Mouse (Mus musculus) cerebellum, adult (tissue): ENCODE data around the gene Pde10a.
A peak's percentile ranks its signal among the peaks of the same experiment; 100 is the strongest.
"Not testable (repeated sequence)": the region's sequence is repeated elsewhere in the genome, so short reads cannot be mapped to it uniquely, and the experiment has no call there.

Experiments
- ATAC-seq: cut with Nextera tagmentation; 2 replicates; pipeline ENCODE4 v1.9.2; 2017; ENCODE audit warnings: mild to moderate bottlenecking, moderate library complexity, mixed read lengths; ENCODE audit not compliant: insufficient number of reproducible peaks, low FRiP score, low TSS enrichment

Pde10a gene

DNA sequence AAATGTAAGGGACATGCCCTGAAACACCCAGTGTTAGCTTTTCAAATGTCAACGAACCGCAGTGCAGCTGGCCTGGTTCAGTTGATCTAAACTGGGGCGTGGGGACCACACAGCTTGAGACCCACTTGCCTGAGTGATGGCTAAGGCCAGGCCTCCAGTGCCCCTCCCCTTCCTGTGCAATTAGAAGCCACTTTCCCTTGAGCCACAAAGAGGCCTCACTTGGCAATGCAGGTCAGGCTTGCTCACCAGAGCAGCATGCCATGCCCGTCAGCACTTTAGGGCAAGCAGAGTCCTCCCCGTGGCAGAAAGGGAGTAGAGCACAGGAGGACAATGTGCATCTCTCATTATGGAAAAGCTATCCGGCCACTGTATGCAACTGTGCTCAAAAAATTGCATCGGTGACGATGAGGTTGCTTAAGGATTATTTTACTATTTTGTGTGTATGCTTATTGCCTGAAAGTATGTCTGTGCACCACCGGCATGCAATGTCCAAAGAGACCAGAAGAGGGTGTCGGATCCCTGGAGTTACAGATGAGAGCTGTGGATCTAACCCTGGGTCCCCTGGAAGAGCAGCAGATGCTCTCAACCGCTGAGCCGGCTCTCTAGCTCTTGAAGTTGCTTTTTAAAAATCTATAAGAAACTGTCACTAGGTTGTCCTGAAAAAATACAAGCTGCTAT is 114.7 kb downstream of the Pde10a start:
- ATAC-seq: no peak

DNA sequence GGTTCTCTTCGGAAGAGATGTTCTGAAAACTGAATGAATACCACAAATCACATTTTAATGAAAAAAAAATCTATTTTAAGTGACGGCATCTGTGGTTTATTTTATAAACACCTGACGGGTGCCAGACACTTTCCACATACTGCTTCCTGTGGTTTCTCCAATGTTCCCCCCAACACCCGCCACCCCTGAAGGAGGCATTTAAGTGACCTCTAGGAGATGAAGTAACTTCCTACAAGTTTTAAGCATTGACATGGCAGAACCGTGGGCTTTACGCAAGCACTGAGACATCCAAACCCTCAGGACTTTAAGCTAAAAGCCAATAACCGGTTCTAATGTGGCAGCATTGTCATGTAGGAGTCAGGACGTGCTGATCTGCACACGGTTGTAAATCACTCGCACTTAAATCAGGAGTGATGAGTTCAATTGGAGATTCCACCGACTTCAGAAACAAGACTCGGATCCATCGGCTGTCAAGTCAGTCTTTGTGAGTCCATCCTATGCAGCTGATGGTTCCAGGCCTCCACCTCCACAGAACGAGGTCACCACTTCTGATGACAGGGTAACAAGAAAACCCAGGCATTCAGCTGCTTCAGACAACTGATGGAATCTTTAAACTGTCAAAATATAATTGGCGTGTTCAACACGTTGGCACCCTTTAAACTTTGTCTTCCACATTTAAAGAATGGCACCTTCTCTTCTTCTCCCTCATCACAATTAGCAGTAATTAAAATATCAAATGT is 115.7 kb downstream of the Pde10a start:
- ATAC-seq: no peak

DNA sequence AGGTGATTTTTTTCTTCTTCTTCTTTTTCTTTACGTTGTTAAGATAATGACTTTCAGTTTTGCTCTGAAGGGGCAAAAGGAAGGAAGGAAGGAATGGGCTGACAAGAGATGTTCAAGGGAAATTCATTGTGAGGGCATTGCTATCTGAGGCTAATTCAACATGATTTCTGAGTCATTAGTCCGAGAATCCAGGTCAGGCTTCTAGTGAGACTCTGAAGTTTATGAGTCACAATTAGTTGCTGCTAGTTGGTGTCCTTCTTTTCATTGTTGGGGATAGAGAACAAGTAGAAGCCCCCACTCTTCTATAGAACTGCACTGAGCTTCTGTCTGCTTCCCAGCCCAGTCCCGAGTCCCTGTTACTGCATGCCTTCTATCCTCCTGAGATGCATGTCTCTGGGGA is 116.3 kb downstream of the Pde10a start:
- ATAC-seq: no peak

DNA sequence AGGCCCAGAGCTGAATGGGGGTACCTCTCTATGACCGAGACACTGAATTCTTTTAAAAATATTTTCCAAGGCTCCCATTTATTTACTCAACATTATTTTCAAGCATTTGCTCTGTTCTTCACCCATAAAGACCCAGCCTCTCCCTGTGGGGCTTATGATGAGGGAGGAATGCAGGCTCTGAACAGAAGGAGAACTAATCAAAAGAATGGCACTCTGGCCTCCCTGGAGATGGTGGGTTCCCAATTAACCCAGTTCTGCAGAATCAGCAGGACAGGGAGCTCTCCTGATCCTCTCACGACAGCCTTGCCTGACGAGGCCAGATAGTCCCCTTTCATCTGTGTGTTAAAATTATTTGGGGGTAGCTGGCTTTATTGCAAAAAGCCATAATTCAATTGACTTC is 117.2 kb downstream of the Pde10a start:
- ATAC-seq: no peak

DNA sequence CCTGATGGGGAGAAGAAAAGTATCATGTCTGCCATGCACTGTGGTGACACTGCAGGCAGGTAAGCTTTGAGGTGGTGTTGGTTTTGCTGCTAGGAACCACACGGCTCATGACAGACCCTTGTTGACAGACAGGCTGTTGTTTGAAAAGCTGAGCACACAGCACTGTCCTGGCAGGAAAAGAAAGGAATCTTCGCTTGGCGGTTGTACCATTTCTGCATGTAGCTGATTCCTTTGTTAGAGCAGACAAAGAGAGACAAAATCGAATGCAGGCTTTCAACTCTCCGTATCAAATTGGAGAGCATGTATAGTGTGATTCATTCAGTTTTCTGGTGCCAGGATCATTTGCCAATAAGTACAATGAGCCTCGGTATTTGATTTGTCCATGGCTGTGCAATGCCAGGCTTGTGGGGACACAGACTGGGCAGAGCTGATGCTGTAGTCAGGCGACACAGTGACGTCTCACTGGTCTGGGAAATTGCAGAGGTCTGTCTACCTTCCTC is 122.2 kb downstream of the Pde10a start:
- no peak for ATAC-seq

DNA sequence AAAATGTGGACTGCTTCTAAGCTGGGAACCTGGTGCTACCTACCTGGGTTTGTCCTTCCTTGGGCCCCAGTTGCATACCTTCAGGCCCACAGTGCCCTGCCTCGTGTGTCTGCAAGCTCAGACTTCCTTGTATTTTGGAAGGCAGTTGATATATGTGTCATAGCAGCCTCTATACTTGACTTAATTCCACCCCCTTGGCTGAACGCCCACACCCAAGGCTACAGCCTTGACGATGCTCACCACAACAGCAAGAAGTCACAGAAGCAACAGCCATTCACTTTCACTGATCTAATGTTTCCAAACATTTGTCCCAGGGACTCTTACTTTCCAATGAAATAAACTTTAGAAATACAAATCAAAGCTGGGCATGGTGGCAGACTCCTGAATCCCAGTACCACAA is 123.1 kb downstream of the Pde10a start:
- no peak for ATAC-seq

DNA sequence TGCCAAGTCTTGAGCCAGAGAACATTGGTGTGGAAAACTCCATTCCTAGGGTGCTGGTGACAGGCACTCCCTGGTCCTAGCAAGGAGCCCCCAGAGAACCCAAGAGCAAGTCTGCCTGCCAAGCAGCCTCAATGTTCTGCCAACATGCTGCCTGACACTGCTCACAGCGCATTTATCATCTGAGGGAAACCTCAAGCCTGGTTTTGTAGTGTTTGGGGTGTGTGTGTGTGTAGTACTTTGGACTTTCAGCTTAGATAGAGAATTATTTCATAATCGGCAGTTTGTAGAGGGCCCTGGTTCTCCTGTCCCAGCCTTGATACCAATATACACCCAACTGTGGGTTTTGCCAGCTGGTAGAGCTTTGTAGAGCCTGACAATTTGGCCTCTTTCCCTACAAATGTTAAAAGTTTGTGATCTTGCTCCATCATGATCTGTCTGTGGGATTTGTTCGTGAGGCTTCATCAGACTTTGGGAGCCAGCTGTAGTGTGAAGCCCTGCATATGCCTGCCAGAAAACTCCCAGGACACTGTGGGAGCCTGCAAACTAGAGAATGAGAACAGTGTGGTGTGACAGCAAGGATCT is 127.6 kb downstream of the Pde10a start:
- peak; percentile 31; the same call in 1 of the 2 replicates for ATAC-seq

DNA sequence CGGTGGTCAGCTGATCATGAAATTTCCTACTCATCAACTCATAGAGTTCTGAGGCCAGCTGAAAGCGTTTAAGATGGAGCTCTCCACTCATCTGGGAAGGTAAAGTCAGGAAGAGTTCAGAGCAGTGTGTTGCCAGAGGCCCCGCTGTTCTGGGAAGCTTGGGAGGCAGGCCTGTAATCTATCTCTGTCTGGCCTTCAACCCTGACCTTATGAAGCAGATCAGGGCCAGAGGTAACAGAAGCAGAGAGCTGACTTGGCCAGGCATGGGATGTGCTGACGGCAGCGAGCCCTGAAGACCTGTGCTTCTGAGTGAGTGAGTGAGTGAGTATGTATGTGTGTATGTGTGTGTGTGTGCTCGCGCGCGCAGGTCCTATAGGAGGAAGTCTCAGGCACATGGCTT is 132.5 kb downstream of the Pde10a start:
- ATAC-seq: no peak

DNA sequence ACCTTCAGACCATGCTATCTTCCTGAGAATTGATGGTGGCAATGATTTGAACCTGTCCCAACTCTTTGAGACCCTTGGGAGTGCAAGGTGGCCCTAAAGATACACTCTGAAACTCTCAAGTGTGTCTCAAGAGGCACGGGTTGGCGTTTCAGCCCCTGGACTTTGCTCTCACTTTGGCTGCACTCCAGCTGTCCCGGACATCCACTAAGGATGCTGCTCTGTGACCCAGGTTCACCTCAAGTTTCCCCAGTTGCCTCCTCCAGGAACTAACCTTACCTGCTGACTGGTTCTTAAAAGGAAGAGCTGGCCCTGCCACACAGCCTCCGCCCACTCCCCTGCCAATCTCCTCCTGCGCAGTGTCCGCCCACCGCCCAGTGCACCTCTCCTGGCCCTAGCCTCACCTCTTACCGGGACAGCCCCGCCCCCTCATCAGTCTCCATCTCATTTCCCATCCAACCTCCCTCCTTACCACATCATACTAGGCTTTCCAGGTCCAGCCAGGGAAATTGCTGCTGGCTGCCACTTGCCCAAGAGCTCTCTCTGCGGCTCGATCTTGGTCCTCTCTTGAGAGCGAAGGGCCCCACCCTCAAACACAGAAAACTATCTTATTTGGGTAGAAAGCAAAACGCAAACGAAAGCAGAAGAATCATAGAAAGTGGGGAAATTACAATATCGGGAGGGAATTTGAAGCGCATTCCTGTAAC is 133.7 kb downstream of the Pde10a start:
- ATAC-seq: no peak

DNA sequence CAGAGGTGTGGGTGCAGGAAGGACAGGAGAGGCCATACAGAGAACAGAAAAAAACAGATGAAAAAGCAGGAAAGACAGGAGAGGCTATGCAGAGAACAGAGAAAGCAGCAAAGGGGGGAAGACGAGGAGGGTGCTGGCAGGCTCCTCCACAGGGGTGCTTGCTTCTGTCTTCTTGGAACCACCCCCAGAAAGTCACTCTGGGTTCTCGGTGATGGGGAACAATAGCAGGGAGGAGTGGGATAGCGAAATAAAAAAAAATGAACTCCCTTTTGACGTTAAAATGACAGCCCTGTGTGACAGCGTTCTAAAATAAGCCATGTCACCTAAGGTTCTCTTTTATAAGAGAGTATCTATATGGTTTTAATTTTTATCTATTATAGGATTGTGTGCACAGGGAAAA is 141.7 kb downstream of the Pde10a start:
- ATAC-seq: no peak

DNA sequence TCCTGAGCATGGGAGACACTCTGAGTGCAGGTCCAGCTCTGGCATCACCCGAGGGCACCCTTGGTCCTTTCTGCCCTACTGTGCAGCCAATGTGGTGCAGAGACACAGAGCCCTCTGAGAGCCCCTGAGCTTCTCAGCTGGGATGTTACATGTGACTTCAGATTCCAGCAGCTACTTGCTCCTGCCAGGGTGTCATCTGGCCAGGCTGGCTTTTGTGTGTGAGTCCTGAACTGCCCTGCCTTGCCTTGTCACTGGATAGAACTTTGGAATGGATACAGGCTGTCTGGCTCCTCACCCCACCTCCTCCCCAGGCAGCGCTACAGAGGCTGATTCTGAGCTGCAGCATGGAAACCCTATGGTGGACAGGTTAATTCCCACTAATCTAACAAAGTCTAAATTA is 149.5 kb downstream of the Pde10a start:
- ATAC-seq: no peak

DNA sequence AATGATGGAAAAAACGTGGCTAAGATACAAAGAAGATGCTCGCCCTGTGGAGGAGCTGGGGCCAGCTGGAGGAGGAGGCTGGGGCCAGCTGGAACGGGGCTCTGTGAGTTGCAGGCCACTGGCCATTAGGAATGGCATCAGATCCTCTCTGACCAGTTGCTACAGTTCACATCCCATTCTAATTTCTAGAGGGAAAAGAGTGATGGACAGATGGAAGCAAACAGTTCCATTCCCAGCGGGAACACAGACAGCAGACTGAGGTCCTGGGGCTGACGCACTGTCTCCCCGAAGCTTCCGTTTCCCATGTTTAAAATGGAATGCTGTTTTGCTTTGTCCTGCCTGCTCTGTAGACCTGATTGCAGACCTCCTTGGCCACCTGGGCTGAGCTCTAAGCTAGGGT is 161.2 kb downstream of the Pde10a start:
- ATAC-seq: peak; percentile 58; the same call in 1 of the 2 replicates

DNA sequence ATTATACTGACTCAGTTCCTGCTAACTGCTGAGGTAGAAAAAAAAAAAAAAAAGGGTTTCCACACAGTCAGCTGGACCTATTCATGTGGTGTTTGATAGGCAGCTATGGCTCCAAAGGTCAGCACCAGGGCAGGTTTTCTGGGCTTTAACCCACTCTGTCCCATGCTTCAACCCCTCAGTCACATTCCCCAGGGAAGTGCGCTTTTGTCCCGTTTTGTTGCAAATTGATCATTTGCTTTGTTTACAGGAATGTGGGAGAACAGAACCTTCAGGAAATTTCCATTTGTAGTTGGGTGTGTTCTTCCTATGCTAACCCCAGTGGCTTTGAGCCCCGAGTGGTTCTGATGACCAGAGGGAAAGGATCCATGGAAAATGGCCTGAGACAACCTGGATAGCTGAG is 162.9 kb downstream of the Pde10a start:
- no peak for ATAC-seq

DNA sequence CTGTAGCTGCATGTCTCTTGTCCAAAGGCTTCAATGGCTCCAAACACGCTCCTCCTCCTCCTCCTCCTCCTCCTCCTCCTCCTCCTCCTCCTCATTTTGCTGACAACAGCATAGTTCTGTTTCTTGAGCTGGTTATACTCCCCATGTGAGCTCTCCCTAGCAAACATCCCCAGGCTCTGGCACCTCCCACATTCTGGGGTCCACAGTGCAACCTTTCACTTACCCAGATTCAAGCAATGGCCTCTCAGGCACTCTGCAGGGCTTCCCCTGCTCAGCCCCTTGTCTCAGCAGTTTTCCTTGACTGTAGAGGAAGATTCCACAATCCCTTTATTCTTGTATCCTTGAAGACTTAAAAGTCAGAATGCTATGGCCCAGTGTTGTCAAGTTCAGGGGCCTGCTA is 173.1 kb downstream of the Pde10a start:
- no peak for ATAC-seq

DNA sequence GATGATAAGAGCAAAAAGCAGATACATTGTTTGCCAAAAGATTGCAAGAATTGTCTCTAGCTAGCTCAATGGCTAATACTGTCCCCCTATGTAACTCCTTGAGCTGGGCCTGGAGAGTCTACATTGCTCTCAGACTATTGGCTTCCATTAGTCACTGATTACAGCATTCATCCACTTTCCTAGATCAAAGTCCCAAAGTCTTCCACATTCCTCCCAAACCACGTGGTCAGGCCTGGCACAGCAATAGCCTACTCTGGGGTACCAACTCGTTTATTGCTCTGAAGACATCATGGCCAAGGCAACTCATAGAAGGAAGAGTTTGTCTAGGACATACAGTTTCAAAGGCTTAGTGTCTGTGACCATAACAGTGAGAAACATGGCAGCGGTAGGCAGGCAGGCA is 173.6 kb downstream of the Pde10a start:
- ATAC-seq: no peak

DNA sequence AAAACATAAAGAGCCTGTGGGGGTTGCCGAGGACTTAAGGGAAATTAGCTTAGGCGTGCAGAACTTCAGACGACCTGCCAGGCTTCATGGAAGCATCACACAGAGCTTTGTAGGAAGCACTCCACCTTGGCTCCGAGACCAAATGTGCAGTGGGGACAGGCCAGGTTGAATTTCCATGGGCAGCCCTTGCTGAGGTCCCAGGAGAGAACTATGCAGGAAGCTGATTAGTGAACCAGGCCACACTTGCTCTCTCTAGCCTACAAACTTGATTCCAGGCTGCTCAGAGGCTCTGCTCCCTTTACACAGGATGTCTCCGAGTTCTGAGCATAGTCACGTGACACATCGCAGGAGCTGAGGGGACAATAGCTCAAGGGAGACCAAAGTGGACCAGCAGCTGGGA is 175.9 kb downstream of the Pde10a start:
- no peak for ATAC-seq

DNA sequence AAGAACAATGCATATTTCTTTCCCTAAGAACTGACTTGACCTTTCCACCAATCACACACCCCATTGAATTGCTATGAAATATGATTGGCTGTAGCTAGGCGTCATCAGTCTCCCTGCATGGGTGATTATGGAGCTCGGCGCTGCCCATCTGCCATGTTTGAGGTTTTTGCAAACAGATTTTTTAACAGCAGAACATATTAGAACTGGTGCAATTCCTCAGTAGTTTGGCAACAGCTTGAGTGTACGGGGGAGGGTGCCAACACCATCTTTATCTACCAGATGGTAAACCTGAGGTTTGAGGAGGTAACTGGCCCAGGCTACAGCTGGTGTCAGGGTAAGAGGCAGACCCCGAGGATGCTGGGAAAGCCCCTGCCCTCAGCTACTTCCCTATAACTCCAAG is 177.3 kb downstream of the Pde10a start:
- ATAC-seq: peak; percentile 75

DNA sequence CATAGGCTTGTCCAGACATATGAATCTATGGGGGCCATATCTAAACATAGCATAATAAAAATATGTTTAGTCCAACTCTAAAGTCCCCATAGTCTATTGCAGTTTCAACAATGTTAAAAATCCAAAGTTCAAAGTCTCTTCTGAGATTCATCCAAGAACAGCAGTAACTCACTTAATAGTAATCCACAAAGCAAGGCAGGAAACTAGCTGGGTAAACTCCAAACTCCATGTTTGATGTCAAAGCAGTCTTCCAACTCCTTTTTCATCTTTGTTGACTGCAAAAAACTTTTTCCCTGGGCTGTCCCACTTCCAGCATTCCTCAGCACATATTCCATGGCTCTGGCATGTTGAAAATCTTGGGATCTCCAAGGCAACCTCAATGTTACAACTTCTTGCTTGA is 182.8 kb downstream of the Pde10a start:
- no peak for ATAC-seq

DNA sequence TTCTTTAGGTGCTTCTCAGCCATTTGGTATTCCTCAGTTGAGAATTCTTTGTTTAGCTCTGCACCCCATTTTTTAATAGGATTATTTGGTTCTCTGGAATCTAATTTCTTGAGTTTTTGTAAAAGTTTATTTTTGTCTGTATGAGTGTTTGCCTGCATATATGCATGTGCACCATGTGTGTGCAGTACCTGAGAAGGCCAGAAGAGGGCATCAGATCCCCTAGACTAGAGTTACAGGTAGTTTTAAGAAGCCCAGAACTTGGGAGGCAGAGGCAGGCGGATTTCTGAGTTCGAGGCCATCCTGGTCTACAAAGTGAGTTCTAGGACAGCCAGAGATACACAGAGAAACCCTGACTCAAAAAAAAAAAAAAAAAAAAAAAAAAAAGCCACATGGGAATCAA is 187.6 kb downstream of the Pde10a start:
- not testable (repeated sequence) for ATAC-seq

DNA sequence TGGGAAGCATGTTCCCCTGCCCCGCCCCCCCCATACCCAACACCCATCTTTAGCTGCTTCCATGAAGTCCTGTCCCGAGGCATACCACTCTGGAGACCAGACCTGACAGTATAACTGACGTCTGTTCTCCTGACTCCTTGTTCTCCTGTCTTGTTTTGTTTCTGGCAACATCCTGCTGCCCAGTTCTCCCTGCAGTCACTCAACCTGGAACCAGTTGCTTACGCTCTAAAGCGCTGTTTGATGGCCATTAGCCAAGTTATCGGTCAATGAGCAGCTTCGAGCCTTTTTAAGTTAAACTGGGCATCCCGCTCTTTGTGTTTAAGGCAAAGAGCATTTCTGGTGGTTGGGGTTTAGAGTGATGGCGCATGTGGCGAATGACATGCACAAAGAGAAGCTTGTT is 195.8 kb downstream of the Pde10a start:
- no peak for ATAC-seq

DNA sequence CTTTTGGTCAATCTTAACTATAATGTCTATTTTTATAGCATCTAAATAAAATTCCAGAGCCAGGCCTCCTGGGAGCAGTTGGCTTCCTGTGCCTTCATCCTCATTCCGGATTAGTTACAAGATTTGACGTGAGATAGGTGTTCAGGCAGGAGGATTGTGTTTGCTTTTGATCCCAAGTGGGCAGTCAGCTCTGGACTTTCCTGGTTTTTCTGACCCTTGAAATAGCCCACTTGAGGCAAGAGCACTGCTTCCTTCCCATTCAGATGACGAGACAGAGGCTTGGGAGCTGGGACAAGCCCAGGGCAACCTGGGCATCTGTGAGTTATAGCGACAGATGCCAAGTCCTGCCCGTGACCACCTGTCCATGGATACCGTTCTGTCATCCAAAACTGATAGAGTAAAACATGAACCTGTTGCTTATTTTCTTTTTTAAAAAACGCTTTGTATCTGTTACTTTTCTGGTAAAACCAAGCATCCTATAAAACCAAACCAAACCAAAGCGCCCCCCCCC is 199.3 kb downstream of the Pde10a start:
- peak; percentile 80 for ATAC-seq
